Mouse (Mus musculus): ENCODE data around the gene Drosha. TPM values are rescaled to one million over a fixed set of nuclear protein-coding genes. Genes with fewer than 3 reads are reported as not detected.

Gene Drosha
- total RNA-seq, 2 experiments from 2014 or later, result 29.8 to 34.2 TPM

DNA sequence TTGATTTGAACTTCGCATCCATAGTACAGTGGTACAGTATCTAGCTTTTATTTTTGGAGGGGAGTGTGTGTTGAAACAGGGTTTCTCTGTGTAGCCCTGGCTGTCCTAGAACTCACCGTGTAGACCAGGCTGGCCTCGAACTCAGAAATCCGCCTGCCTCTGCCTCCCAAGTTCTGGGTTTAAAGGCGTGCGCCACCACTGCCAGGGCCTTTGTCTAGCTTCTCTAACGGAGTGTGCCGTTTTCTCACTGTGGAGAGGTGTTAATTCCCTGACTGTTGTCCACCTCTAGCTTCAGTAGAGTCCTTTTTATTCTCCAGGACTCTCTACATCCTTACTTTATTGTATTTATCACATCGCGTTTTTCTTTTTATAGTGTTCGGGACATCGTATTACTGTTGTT, 793 bp downstream of the Drosha start:
- no peak for DNase-seq (ENCODE audit: low spot score in 2 of 2)

GRCm38 (mm10) chr15:12829878-12830277, 5.3 kb downstream of the Drosha start:
- DNase-seq (ENCODE audit: low spot score in 2 of 2), result no peak

DNA sequence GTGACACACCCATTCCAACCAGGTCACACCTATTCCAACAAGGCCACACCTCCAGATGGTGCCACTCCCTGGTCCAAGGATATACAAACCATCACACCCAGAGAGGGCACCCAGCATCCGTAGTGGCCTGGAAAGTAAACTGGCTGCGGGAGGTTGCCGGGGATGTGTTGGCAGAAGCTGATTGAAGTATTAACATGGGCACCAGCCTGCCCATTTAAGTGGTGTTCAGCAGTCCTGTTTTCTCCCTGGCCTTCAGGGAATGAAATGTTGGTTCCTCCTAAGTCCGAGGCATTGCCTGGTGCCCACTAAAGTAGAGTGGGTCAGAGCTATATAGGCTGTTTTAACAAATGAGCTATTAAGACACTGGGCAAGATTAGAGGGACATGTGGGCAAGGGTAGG, 8.0 kb downstream of the Drosha start:
- DNase-seq (ENCODE audit: low spot score in 2 of 2), result no peak

DNA sequence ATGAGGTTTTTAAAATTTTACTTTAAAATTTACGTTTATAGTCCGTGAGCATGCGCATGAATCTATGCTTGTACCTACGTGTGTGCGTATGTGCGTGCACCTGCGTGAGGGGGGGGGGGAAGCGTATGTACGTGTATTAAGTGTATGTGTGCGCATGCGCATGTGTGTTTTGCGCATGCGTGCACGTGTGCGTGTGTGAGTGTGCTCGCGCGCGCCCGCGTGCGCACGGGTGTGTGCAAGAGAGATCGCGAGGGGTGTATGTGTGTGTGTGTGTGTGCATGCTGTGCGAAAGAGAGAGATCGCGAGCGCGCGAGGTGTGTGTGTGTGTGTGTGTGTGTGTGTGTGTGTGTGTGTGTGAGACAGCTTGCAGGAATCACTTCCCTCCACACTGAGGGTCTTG, 8.8 kb downstream of the Drosha start:
- no peak for DNase-seq (ENCODE audit: low spot score in 2 of 2)

GRCm38 (mm10) chr15:12834231-12834630, 9.6 kb downstream of the Drosha start:
- DNase-seq (ENCODE audit: low spot score in 2 of 2), result no peak

- DNase-seq (ENCODE audit: low spot score in 2 of 2), result no peak
These were observed 16.1 kb downstream of the Drosha start for GRCm38 (mm10) chr15:12840737-12841136.

- DNase-seq (ENCODE audit: low spot score in 2 of 2), result no peak
These were observed 18.2 kb downstream of the Drosha start for GRCm38 (mm10) chr15:12842833-12843232.

GRCm38 (mm10) chr15:12848196-12848975, 23.8 kb downstream of the Drosha start:
- no peak for DNase-seq (ENCODE audit: low spot score in 2 of 2)

GRCm38 (mm10) chr15:12849373-12849772, 24.8 kb downstream of the Drosha start:
- DNase-seq (ENCODE audit: low spot score in 2 of 2), result no peak

DNA sequence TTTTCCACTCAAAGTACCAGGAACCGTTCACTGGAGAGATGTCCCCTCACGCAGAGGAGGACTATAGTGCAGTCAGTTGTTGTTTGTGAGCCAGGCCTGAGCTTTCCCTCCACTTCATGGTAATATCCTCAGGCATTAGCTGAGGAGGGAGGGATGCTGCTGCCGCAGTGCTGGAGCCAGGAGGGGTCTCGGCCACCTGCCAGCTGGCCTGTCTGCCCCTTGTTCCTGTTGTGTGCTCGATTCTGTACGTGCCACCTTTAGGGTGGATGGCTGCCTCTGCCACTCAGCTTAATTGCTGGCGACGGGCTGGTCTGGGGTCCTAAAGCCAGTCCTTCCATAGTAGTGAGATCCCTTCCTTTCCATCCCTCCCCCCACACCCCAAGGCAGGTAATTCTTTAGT, 28.9 kb downstream of the Drosha start:
- DNase-seq (ENCODE audit: low spot score in 2 of 2), result no peak

GRCm38 (mm10) chr15:12856780-12857179, 32.2 kb downstream of the Drosha start:
- no peak for DNase-seq (ENCODE audit: low spot score in 2 of 2)

- no peak for DNase-seq (ENCODE audit: low spot score in 2 of 2)
These were observed 33.4 kb downstream of the Drosha start for GRCm38 (mm10) chr15:12857840-12858516.

- DNase-seq (ENCODE audit: low spot score in 2 of 2), result no peak
These were observed 34.0 kb downstream of the Drosha start for GRCm38 (mm10) chr15:12858645-12859044.

DNA sequence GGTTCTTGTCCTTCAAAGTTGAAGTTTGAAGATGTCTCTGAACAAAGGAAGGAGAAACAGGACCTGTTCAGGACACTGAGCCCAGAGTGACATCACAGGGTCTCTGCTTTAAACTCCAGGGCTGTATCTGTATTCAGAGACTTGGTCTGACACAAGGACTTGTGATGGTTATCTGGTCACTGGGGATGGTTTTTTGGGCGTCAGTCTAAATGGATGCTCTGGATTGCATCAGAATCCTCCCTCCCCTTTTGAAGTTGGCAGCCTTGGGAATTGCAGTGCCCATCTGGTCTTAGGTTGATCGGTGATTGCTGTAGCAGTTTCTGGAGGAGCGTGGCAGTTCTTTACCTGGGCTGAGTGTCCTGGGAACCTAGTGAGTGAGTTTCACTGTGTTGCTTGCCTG, 37.4 kb downstream of the Drosha start:
- DNase-seq (ENCODE audit: low spot score in 2 of 2), result no peak

DNA sequence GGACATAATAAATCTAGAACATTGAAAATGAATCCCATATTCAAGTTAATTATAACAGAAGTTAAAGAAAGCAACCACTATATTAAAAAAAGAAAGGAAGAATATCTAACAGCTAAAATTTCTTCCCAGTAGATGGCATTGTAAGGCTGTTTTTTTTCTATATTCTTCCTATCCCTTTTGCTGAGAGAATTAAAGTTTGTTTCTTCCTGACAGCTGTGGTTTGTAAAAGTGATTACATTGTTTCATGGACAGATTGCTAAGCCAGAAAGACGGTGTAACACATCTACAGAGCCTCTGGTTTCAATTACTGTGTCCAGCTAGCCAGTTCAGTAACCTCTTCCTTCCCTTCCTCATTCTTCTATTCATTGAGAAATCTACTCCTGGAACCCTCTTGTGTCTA, 39.1 kb downstream of the Drosha start:
- DNase-seq (ENCODE audit: low spot score in 2 of 2), result no peak

DNA sequence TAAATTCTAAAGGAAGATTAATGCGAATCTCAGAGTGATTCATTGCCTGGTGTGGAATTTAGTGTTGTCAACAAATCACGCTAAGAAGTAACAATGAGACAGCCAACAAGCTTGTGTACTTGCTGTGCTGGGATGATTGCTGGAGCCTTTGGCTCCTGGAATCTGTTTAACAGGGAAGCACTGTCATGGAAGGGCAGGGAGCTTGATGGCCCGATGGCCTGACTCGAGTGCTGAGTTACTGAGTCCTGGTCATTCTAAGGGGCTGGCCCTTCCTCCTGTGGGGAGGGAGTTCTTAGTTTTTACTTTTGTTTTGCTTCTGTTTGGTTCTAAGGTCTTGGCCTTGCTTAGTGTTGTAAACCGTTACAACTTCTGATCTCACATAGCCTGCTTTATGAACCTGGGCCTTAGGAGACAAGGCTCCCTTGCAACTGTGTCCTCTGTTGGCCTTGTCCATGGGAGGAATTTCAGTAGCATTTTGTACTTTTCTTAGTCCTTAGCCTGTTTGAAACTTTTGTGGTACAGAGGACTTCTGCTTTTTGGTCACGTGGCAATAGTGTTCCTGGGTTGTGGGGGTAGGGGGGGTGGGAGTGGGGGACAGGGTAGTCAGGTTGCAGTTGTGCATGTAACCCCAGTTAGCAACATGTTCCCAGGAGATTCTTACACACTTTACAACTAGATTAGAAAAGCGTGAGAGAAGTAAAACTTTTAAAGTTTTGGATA, 41.1 kb downstream of the Drosha start:
- no peak for DNase-seq (ENCODE audit: low spot score in 2 of 2)

GRCm38 (mm10) chr15:12867269-12867668, 42.7 kb downstream of the Drosha start:
- DNase-seq (ENCODE audit: low spot score in 2 of 2), result no peak

DNA sequence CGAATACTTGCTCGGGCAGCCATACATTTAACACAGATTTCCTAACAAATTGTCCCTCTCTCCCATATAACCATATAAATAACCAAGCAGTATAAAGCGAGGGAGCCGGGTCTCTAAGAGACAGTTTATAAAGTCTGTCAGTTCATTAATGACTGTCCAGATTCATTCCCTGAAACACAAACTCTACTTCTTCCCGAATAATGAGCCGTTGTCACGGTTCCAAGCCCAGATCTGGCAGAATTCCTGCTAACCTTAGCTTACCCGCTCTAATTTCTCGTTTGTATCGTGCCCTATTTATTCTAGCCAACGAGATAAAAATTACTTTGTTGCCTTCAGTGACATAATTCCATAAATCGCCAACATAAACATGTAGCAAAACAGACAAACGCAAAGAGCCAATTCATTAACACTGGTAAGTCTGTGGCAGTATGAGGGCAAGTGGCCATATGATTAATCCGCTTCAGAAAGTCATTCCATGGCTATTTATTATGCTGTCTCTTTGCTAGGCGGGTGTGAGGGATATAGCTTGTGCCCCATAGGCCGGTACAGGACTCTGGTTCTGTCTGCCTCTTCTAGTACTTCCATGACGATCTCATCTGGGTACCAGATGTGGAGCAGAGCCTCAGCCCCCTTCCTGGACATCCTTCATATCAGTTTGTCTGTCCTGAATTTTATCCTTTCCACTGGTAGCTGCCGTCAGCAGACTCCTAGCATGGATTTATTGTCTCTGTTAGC, 51.0 kb downstream of the Drosha start:
- DNase-seq (ENCODE audit: low spot score in 2 of 2), result no peak

- no peak for DNase-seq (ENCODE audit: low spot score in 2 of 2)
These were observed 51.7 kb downstream of the Drosha start for GRCm38 (mm10) chr15:12876266-12876665.

GRCm38 (mm10) chr15:12876881-12877280, 52.3 kb downstream of the Drosha start:
- no peak for DNase-seq (ENCODE audit: low spot score in 2 of 2)

DNA sequence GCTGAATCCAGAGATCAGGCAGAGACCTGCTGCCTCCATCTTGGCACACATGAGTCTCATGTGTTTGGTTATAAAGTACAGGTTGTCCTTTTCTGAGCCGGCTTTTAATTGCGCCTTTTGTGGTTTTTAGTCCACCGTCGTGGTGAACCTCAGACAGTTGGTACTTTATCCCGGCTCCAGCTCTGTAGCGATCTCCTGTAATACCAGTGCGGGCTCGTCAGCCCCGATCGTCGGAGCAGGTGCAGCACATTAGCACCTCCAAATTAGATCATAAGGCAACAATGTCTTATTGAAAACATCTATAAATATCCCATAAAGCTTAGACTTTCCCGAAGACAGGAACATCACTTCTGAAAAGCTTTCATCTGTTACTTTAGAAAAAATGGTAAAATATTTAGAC, 53.3 kb downstream of the Drosha start:
- DNase-seq (ENCODE audit: low spot score in 2 of 2), result no peak

Data from adrenal gland, adult 18-20 months (tissue).